Mouse (Mus musculus): ENCODE measurements around the gene Crybg1. TPM values are rescaled to one million over a fixed set of nuclear protein-coding genes. Genes with fewer than 3 reads are reported as not detected.
A peak's percentile ranks its signal among the peaks of the same experiment; 100 is the strongest.

Crybg1 gene
- total RNA-seq (2021): 1 to 10 TPM; 2.7 to 2.9 TPM
- long read RNA-seq, experiment 1, full-length matches to known transcripts: 1 of 1 reads
- long read RNA-seq, experiment 1, partial matches to known transcripts: 0 of 1 reads
- long read RNA-seq, experiment 1, other reads (novel, unspliced or antisense): 0 of 1 reads
- long read RNA-seq, experiment 2, full-length matches to known transcripts: 3 of 4 reads
- long read RNA-seq, experiment 2, partial matches to known transcripts: 1 of 4 reads
- long read RNA-seq, experiment 2, other reads (novel, unspliced or antisense): 0 of 4 reads

DNA sequence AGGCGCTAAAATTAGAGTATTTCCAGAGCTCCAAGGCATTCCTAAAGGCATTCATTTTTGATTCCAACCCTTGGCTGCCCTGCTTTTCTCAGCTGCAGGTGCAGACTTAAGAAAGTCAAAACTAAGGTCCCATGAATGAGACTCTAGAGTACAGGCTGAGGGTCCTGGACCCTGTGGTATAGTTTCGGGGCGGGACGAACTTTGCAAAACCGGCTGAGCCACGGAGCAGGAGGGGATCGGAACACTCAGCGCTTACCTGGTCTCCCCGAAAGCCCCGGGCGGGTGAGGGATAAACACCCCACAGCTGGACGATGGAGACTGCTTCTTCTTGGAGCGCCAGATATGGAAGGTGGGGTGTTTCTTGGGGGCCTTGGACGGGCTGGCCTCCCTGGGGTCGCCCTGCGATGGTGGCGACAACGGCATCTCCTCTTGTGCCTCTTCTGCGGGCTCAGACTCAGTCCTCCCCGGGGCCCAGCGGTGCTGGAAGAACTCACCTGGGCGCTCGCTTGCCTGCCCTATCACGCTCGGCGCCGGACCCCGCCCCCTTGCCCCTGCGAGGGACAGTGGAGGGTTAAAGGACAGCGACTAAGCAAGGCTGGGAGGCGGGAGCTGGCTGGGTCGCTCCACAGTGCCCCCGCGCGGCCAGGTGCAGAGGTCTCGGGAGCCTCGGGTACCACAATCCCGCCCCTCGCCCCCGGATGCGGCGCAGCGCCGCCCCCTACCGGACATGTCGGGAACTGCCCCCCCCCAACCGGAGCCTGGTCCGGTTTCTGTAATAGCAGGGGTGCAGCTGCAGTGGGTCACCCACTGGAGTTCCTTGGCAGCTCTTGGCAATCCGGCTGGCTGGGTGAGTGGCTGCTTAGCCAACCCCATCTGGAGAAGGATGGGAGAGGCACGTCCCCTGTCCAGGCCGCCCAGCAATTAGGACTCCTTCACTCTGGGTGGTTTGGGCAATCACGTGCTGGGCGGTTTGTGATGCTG lies at the start of gene Crybg1:
Gene Crybg1 (minus strand): TSS at position 517 of the 981 bp plus-strand sequence.
- DNase-seq (ENCODE audit: low spot score in 2 of 2): peak; percentile 23 to 47

DNA sequence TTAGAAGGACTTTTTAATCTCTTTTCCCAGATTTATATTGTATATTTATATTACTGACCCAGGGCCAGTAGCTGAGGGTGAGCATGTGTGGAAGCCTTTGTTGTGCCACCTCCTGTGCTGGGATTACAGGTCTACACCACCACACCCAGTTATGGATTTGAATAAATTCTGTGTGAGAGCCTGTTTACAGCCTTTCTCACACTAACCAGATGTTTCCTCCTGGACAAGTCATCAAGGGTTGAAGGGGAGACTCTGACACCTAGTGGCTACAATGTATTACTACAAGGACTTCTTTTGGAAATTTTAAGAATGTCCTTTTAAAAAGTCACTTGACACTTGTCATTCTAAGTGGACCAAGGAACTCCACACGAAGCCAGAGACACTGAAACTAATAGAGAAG lies 28.7 kb upstream of the Crybg1 start:
- DNase-seq (ENCODE audit: low spot score in 2 of 2): no peak

DNA sequence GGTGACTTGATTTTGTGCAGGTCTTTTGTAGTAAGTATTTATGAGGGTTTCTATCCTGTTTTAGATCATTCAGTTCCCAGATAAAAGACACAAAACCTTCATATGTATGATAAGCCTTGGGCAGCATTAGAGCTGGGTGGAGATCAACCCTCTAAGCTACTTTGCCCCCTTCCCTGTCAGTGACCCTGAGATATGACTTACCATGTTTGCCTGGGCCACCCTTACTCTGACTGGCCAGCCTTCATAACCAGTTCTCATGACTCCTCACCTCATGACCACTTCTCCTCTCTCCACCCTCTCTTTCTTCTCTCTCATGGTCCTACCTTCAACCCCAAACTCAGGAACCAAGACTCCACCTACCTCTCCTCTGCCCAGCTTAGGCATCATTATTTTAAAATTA lies 27.9 kb upstream of the Crybg1 start:
- no peak for DNase-seq (ENCODE audit: low spot score in 2 of 2)

DNA sequence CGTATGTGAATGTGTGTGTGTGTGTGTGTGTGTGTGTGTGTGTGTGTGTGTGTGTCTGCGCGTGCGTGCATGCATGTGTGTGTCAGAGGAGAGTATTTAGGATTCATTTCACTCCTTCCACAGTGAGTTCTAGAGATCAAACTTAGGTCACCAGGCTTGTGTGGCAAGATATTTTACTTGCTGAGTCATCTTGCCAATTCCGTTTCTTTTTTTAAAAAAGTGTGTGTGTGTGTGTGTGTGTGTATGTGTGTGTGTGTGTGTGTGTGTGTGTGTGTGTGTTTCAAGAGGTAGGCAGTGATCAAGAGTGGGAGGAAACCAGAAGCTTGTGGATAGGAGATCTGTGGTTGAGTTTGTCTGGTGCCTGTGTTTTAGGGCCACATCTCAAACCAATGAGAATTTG lies 27.5 kb upstream of the Crybg1 start:
- no peak for DNase-seq (ENCODE audit: low spot score in 2 of 2)

DNA sequence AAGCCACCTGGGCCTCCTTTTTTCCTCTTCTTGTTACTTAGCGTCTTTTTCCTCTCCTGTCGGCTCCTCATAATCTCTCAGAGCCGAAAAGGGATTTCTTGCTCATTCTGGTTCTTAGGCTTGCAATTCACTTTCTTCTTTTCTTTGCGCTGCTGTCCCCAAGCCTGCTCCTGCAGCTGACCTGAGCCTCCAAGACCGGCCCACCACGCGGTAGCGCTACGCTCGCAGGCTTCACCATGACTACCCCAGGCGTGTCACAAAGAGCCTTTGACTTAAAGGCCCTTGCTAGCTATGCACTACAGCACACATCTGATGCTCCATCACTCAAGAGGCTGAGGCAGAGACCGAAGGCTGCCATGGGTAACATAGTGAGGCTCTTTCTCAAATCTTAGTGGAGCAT lies 21.5 kb upstream of the Crybg1 start:
- no peak for DNase-seq (ENCODE audit: low spot score in 2 of 2)

DNA sequence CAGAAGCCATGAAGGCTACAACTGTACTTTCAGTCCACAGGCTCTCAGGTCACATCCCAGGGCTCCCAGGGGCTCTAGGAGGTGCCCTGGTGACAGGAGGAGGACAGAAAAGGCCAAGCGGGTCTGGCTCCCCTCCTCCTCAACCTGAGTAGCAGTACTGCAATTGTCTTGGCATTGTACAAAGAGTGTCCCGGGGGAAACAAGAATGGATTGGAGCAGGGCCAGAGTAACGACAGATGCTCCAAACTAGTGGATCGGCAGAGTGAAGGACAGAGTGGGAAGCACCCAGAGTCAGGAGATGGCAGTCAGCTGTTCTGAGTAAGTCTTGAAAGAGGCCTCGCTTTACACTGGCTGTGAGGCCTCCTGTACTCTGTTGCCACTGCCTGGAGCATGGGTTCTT lies 18.4 kb upstream of the Crybg1 start:
- DNase-seq (ENCODE audit: low spot score in 2 of 2): no peak

DNA sequence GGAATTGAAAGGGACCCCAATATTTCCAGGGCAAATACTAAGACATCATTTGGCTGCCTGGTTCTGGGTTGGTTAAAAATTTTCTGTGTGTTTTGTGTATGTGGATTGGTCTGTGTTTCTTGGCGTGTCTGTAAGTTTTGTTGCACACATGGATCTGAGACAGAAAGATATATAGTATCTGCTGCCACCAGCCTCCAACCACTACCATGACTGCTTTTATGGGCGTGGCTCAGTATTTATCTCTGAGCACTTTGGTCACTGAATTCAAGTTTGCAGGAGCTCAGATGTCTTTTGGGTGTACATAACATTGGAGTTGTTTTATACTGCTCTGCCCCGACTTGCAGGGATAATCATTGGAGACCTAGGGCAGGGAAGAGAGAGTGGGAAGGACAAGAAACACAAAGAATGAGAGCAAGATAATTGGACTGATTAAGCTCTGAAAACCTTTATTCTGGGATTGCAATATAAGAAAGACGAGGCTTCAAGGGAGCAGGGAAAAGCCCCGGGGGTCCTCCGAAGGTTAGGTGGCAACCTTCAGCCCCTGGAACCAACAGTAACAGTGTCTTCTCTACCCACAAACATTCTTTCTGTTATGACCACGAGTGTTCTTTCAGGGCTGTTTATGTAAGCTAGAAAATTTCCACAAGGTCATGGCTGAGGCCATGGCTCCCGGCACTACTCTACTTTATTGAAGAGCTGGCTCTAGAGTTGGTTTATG lies 15.8 kb upstream of the Crybg1 start:
- DNase-seq (ENCODE audit: low spot score in 2 of 2): no peak

DNA sequence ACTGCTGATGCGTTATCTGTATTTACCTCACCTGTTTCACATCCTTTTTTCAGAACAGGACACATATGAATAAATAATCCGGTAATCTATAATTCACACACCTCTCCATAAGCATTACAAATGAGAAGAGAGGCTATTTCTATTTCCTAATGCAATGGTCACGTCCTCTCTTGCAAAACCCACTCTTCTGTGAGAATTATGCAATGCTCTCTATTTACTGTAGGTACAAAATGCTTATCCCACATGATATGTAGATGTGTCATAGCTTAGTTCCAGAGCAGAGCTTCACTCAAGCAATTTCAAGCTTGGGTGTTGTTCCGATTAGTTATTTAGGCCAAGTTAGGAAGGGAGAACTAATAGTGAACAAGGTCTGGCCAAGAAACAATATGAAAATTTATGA lies 14.4 kb upstream of the Crybg1 start:
- DNase-seq (ENCODE audit: low spot score in 2 of 2): no peak

DNA sequence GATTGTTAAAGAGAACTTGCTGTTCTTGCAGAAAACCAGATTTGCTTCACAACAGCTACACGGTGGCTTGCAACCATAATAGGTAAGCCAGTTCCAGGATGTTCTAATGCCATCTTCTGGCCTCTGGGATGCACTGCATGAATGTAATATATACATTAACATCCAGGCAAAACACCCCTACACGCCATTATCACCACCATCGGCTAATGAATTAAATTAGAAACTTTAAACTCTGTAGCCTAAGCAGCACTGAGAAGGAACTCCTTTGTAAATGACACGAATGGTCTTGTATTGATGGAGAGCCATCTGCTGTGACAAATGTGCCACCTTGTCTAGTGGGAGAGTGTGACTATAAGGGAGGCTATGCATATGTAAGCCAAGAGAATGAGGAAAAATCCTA lies 11.5 kb upstream of the Crybg1 start:
- DNase-seq (ENCODE audit: low spot score in 2 of 2): no peak

DNA sequence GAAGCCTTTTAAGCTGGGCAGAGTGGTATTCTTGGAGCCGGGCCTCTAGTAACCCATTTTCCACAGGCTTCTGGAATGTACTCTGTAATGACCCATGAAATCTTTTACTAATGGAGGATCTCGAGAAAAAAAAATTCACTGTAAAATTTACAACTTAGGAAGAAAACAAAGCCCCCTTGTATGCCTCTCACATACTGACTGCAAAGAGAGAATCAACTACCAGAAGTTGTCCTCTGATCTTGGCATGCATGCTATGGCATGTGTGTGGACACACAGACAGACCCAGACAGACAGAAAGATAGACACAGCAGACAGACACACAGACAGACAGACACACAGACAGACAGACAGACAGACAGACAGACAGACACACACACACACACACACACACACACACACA lies 8.8 kb upstream of the Crybg1 start:
- no peak for DNase-seq (ENCODE audit: low spot score in 2 of 2)

DNA sequence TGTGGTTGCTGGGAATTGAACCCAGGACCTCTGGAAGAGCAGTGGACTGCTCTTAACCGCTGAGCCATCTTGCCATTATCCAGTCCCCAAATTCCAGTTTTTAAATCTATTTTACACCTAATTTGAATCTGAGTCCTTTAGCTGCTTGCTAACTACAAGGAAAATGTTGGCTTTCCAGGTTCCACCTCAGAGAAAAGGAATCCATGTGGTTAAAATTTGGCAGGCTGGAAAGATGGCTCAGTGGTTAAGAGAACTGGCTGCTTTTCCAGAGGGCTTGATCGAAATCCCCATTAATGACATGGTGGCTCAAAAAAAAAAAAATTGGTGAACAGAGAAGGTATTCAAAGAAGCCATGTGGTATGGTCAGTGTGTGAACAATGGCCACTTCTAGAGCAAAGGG lies 1.8 kb upstream of the Crybg1 start:
- no peak for DNase-seq (ENCODE audit: low spot score in 2 of 2)

DNA sequence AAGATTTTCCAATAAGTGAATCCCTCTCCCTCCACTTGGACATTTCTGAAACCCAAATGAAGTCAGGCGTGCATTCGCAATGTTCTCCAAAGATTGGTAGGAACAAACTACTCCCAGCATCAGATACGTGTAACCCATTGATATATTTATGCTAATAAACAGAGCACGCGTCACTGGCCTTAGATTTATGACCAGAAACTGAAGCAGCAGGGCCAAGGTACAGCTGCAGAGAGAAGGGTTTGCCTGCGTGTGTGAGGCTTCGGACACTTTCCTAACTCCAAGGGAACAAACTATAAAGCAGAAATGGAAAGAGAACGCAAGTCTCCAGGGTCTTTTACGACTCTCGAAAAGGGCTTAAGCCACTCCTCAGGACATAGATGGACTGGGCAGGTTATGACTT lies 5.3 kb downstream of the Crybg1 start:
- DNase-seq (ENCODE audit: low spot score in 2 of 2): no peak

DNA sequence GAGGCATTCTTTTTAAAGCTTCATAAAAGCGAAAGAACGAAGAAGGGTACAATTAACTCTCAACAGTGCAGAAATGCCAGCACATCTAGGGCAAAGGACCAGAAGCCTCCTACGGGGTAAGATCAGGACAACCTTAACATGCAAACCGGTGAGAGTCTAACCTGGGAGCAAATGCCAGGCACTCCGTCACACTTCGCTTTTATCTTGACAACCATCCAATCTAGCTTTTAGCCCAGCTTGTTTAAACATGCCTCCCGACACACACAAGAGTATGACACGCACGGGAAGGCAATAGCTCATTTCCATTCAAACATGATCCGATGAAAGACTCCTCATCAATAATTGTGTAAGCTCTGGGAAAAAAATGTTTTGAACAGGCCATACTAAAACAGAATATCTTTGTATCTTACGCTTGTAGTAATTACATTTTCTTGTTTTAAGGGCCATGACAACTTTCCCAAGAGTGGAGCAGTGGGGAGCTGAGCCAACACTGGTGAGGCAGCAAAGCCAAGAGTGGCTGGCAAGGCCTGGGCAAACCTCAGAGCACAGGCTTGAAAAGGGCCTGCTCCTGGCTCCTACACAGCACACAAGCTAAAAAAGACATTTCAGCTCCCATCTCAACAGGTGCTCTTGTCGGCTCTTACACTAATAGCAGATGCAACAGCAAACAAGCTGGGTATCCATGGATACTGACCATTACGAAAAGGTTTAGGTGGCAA lies 10.4 kb downstream of the Crybg1 start:
- no peak for DNase-seq (ENCODE audit: low spot score in 2 of 2)

DNA sequence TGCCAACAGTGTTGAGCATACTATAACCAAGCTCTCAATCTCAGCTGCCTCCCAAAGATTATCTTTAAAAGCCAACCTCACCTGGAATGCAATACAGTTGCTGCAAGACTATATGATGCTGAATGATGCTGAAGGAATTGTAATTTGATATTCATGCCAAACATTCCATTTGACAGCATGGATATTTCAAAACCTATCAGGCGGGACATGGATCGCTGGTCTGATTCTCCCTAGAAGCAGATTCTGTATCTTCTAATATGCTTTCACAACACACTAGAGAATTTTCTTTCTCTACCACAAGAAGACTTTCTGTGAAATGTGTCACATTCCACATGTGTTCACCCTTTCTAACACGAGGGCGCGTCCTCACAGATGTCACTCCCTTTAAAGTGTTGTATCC lies 22.6 kb downstream of the Crybg1 start:
- no peak for DNase-seq (ENCODE audit: low spot score in 2 of 2)

DNA sequence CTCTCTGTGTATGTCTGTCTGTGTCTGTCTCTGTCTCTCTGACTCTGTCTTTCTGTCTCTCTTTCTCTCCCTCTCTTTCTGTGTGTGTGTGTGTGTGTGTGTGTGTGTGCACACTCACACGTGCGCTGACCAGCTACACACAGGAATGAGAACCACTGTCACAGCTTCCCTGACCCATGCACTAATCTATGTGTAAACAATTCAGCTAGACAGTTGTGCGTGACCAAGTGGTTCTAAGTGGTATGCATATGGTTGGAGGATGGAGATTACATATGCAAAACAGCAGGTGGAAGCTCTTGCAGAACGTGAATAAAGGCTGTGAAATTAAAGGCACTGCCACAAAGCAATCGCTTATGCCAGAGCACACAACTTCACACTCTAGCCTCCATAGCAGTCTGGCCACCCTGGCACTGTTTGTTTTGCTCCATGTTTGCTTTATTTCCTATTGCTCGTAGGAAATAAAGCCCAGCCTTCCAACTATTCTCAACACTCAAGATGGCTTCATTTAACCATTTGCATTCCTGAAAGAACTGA lies 24.2 kb downstream of the Crybg1 start:
- no peak for DNase-seq (ENCODE audit: low spot score in 2 of 2)

DNA sequence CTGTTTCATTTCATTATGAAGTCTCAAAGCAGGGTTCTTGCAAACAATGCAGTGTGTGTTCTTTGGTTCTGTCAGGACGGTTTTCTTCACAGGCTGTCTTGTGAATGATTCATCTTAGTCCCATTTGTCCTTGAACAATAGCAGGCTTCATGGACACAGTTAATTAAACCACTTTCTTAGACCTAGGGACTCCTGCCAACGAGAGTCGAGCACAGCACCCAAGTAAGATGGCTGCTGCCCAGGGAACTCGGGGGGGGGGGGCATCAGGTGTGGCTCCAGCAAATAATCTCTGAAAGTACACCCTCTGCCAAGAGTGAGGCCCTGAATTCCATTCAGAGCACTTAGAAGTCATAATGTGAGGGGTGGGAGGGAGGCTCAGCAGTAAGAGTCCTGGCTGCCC lies 30.0 kb downstream of the Crybg1 start:
- no peak for DNase-seq (ENCODE audit: low spot score in 2 of 2)

DNA sequence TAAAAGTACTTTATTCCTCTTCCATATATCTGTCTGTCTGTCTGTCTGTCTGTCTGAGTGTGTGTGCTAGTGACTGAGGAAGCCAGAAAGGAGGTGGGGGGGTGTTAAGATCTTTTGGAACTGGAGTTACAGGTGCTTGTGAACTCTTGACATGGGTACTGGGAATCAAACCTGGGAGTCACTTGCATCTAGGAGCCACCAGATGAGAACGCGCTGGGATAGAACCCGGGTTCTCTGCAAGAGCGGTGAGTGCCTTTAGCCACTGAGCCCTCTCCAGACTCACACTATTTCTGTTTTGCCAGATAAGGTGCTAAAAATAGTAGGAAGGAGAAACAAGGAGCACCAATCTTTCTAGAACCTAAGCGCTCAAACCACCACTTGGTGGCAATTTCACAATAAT lies 31.9 kb downstream of the Crybg1 start:
- no peak for DNase-seq (ENCODE audit: low spot score in 2 of 2)

DNA sequence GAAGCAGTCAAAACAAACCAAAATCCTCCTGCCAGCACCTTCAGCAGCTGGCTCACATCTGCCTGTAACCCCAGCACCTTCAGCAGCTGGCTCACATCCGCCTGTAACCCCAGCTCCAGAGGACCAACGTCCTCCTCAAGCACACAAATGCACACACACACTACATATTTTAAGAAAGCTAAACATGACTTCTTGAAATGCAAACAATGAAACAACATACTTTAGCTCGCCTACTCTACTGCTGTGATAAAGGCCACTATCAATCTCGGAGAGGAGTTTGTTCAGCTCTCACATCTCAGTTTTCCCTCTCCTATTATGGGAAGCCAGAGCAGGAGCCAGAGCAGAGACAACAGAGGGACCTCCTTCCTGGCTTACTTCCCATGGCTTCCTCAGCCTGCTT lies 34.0 kb downstream of the Crybg1 start:
- DNase-seq (ENCODE audit: low spot score in 2 of 2): no peak

DNA sequence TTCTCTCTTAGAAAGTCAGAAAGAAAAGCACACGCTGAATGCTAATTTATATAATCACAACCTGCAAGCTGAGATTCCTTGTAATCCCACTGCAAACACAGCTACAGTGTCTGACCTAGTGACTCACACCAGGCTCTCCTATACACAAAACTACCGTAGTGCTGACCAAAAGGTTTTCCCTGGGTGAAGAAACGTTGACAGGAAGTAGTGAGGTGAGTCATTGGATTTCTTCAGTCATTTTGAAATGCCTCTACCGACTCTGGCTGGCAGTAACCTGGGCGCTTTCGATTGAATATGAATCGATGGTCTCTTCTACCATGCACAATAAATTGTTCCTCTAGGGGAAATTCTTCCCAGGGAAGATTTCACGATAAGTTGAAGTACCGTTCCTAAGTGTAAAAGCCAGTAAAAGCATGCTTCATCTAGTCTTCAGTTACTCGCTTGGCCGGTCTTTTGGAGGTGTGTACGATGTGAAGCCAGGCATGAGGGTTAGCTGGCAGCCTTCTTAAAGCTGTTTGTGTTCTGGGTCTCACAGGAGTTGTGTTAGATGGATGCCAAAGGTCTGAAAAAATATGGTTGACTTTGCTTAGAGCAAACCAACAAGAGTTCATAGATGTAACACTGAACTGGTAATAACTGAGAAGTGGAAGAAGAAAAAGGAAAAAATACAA lies 36.5 kb downstream of the Crybg1 start:
- DNase-seq (ENCODE audit: low spot score in 2 of 2): no peak

DNA sequence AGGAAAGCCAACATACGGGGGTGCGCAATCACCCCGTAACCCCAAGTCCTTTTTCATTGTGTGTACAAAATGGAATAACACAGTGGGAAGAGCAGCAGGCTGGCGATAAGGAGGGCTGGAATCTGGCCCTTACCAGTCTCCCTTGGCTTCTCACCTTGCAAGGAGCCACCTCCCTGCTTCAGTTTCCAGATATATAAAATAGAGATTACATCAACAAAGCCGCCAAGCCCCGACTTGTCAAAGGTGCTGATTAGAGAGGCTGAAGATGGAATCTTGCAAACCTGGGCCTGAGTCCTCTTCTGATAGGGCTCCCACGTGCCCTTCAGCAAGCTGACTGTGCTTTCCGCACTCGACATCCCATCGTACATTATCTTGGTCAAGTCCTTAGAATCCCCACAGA lies 37.5 kb downstream of the Crybg1 start:
- no peak for DNase-seq (ENCODE audit: low spot score in 2 of 2)
